In the genomic region with DNA sequence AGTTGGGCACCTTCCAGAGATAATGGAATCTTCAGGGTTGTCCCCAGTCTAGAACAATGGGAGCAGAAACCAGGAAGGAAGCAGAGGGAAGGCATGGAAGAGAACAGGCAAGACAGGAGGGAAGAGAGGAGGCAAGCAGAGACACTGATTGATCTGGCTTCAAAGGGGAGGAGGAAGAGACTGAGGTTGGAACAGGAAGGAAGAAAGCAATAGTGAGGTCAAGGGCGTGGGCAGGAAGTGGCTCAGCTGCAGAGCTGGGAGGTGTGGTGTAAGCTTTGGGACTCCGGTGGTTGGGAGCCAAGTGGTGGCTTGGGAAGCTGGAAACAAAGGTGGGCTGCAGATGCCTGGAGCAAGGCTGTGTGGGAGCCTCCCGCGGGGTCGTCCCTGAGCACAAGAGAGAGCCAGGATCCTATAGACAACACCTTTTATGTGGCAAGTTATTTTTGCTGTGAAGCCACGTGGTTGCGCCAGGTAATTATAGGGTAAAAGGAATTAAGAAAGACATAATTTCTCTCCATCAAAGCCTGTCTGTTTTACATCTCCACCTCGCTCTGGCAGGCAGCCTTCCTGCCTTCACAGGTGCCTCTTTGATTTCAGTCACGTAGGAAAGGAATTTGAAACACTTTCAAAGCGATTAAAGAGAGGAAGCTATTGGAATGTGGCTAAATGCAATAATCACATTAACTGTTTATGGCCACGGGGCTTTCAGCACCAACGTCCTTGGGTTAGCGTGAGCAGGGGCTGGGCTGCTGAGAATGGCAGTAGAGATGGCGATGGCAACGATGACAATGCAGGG, we compare ENCODE assay signal across 10 mouse cellular contexts.
DNase-seq lines count a peak whose midpoint lies in the region; ATAC-seq and TF ChIP-seq lines count a peak whose summit lies in the region.
"Had no signal": no experiment of that assay in that cellular context is flagged by ENCODE, and none has a peak within 500 bp of the region (broad histone marks: within the 10 kb centered on the region; RNA-seq: fewer than 3 reads in every experiment).

No protein-coding gene starts in this region.

- H3K27me3 ChIP-seq in midbrain, embryonic 15.5 days (replicated peaks) = no peaks in the 10 kb centered on the region
- H3K27me3 ChIP-seq in midbrain, postnatal 0 days (ENCODE audit: insufficient read depth, low read length) = no peaks in the 10 kb centered on the region
- H3K27me3 ChIP-seq: hindbrain, embryonic 12.5 days had no signal

- H3K9ac ChIP-seq in midbrain, embryonic 15.5 days = no peak overlapping the region
- H3K9ac ChIP-seq in midbrain, postnatal 0 days (replicated peaks; ENCODE audit: low read length, poor library complexity, severe bottlenecking) = no peak overlapping the region
- H3K9ac ChIP-seq: hindbrain, embryonic 12.5 days had no signal

- H3K36me3 ChIP-seq in midbrain, embryonic 15.5 days (replicated peaks) = no peaks in the 10 kb centered on the region
- H3K36me3 ChIP-seq in midbrain, postnatal 0 days (ENCODE audit: insufficient read depth, low read length) = no peaks in the 10 kb centered on the region
- H3K36me3 ChIP-seq: hindbrain, embryonic 12.5 days had no signal

- no peak overlapping the region for H3K4me3 ChIP-seq in midbrain, embryonic 15.5 days
- H3K4me3 ChIP-seq in midbrain, postnatal 0 days (ENCODE audit: low read depth, low read length) = no peak overlapping the region
- H3K4me3 ChIP-seq: erythroblast, embryonic 14.5 days; hindbrain, embryonic 12.5 days had no signal

- H3K27ac ChIP-seq in midbrain, embryonic 15.5 days = 0 out of 2 replicates have a peak overlapping the region, but pooled peaks have one; percentile 4
- H3K27ac ChIP-seq in midbrain, postnatal 0 days (ENCODE audit: low read depth, low read length) = no peak overlapping the region
- H3K27ac ChIP-seq: hindbrain, embryonic 12.5 days had no signal

- H3K4me2 ChIP-seq in midbrain, embryonic 15.5 days = no peak overlapping the region
- H3K4me2 ChIP-seq in midbrain, postnatal 0 days (ENCODE audit: low read depth, low read length, poor library complexity, severe bottlenecking) = no peak overlapping the region
- H3K4me2 ChIP-seq: hindbrain, embryonic 12.5 days had no signal

- 57% methylated on average over 15 of the region's 15 CpGs for WGBS in midbrain, embryonic 15.5 days
- 44% methylated on average over 15 of the region's 15 CpGs for WGBS in midbrain, postnatal 0 days

- DNase-seq in CD4-positive, CD25-positive, alpha-beta regulatory T cell, adult 2 months (ENCODE audit: low read depth, low spot score) = peak; percentile 2
- DNase-seq in midbrain, postnatal 0 days (ENCODE audit: low spot score) = no peak
- DNase-seq in kidney, postnatal 10 days = peak; percentile 35
- DNase-seq in cerebellum, adult 11-12 months = no peak
- no peak for DNase-seq in thymus, postnatal 25 days

- no peak for ATAC-seq in CD4-positive, CD25-positive, alpha-beta regulatory T cell, adult 4 months
- no peak for ATAC-seq in midbrain, embryonic 15.5 days (replicated peaks)
- ATAC-seq in midbrain, postnatal 0 days (ENCODE audit: low FRiP score) = no peak
- 0 out of 2 replicates have a peak, but pooled peaks have one; percentile 17 for ATAC-seq in megakaryocyte progenitor cell, adult 5-6 weeks (replicated peaks; ENCODE audit: poor library complexity)

- no peak for TF ChIP-seq CTCF in midbrain, postnatal 0 days (IDR thresholded peaks at IDR 0.05)

- H3K9me3 ChIP-seq in midbrain, embryonic 15.5 days = no peaks in the 10 kb centered on the region
- H3K9me3 ChIP-seq in midbrain, postnatal 0 days (ENCODE audit: low read length) = no peaks in the 10 kb centered on the region
- H3K9me3 ChIP-seq: hindbrain, embryonic 12.5 days had no signal

- H3K4me1 ChIP-seq in midbrain, embryonic 15.5 days = peaks cover 5% of the 10 kb centered on the region; the same call in 1 of the 2 replicates
- H3K4me1 ChIP-seq in midbrain, postnatal 0 days (ENCODE audit: insufficient read depth, low read length) = no peaks in the 10 kb centered on the region

Comparison
In these comparisons a context has a peak if more than half of its experiments do, and no peak if none do; other contexts are left out.
1. DNase-seq: peak in CD4-positive, CD25-positive, alpha-beta regulatory T cell, adult 2 months (single experiment) and kidney, postnatal 10 days (single experiment); none in midbrain, postnatal 0 days (single experiment), cerebellum, adult 11-12 months (single experiment) and thymus, postnatal 25 days (single experiment).